Mouse (Mus musculus): ENCODE results near the gene Pde4d.
"Not testable (repeated sequence)": the region's sequence is repeated elsewhere in the genome, so short reads cannot be mapped to it uniquely, and the experiment has no call there.

The Pde4d gene

DNA sequence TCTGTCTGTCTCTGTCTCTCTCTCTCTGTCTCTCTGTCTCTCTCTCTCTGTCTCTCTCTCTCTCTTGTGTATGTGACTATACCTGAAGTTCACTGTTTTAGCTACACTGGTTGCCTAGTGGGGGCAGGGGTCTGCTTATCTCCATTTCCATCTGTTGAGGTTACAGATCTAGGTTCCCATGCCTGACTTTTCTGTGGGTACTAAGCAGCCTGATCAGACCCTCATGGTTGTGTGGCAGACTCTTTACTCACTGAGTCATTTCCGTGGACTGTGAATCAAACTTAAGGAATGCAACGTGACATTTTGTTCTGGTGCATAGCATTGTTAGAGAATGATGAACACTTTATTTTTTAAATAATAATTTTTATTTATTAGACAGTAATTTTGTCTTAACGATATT lies 264.3 kb downstream of the Pde4d start:
- no peak for DNase-seq

DNA sequence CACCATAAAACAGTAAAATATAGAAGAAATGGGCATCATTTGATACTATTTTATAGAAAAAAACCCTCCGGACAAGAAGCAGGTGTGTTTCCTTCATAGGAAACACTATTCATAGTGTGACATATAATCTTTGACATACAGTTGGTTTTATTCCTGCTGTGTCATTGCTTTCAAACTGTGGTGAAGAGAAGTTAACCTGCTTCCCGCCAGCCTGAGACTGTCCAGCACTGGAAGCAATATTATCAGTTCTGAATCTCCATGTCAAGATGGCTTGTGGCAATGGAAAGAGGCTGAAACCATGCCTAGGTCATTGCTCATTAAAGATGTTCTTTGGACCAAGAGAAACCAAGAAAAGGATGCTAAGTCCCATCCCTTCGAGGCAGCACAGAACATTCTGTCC lies 265.3 kb downstream of the Pde4d start:
- DNase-seq, result no peak

DNA sequence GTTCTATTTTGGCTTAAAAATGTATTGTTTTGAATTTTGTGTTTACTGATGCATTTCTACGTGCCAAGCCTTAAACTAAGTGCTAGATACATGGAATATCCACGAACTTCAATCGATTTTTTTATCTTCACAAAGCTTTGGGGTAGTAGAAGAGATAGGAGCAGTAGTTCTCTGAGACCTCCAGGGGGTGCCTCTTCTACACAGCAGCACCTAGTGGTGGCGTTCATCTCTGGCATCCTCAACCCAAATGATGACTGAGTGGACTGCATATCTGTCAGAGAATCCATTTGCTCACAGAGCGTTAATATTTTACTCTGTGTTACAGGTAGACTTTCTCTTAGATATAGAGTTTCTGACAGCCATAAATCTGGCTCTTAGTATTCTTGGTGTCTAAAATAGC lies 272.5 kb downstream of the Pde4d start:
- DNase-seq, result peak in 1 of 2 experiments; percentile 23

DNA sequence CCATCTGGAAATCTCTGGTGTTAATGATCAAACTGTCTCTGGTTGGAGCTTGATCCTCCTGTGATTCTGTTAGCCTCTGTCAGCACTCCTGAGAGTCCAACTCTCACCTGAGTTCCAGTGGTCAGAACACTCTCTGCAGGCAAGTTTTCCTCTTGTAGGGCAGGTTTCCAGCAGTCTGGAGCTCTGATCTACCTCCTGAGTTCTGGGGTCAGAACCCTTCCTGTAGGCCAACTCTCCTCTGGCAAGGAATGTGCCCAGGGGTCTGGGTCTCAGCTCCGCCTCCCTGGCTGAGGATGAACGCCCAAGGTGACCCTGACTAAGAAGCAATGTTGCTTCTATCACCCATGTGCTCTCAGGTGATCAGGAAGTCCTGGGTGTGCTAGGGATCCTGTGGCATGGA lies 284.6 kb downstream of the Pde4d start:
- DNase-seq, result not testable (repeated sequence)

DNA sequence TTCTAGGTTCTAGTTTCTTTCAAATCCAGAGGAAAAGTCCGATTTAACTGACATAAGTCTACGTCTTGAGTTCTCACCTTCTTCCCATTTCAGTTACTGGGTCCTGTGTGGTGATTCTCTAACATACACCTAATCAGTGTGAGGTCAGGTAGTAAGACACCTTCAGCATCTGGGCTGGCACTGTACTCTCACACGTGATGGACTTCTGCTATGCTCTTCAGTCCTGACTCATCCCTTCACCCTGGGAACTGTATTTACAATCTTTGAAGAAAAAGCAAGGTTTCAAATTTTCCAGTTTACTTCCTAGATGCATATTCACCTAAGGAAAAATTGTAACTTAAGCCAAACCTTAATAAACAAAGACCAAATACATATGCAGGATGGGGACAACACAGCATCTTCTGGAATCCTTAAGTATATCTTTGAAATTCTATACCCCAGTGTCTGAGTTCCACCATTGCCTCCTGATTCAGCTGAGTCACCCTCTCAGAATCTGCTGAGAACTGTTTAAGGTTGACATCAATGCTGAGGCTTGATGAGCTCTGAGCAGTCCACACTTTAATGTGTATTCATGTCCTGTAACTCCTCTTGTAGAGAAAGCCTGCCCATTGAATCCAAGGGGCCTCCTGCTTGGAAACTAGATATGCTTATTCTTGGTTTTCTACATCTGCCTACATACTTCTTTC lies 301.6 kb downstream of the Pde4d start:
- no peak for DNase-seq

DNA sequence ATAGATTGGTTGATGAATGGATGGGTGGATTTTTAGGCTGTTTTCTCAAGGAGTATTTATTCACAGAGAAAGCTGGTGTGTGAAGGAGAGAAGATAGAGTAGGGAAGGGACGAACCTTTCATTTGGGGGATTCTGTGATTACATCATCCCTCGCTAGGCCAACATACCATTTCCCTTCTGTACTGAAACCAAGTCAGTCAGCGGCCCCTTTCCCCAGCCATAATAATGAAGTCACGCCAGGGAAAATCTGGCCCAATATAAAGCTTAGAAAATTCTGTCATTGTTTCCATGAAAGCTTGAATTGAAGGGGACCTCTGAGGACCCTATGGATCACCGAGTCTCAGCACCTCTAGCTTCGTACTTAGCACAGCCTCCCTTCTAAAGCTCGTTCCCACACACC lies 307.7 kb downstream of the Pde4d start:
- no peak for DNase-seq

DNA sequence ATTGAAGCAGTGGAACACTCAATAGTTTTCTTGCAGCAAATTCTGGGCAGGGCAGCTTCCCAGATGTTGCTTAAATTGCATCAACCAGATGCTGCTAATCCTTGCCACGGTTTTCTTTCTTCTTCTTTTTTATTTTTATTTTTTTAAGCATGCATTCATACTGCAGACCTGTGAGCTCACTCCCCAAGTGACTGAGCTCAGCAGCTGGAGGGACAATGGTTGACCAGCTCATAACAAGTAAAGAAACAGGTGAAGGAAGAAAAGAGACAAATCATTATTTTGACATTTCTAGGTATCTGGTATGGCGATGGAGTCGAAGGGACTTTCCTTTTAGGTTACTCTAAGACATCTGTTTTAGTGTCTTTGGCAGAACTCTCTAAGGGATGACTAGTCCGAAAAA lies 308.6 kb downstream of the Pde4d start:
- DNase-seq, result no peak

DNA sequence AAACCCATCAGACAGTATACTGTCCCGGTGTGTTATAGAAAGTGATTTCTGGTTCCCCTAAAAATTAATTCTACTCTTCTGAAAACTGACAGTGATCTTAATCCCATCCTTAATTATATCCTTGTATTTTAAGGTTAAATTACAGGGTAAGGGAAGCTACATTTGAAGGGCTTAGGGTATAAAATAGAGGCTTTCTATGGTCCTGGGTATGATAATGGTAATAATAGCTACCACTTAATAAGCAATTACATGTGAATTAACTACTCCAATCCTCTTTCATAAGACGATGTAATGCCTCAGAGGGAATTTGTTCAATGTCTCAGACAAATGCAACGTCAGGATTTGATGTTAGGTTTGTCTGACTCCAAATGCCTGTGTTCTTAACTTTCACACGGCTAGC lies 309.4 kb downstream of the Pde4d start:
- no peak for DNase-seq

DNA sequence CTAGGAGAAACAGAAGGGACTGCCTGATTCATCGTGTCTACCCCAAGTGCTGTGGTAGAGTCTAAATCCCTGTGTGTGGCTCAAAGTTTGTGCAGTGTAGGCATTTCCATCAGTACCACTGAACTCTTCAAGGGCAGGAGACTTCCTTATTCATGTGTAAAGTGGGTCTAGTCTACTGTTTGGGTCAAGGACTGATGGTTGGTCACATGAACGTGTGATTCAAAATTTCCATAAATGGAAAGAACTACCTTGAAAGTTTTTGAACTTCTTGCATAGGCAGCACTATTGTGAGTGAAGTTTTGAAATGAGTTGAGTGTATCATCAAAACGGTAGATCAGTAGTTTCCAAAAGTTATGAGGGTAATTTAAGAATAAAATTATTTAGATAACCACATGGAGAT lies 313.5 kb downstream of the Pde4d start:
- DNase-seq, result no peak

DNA sequence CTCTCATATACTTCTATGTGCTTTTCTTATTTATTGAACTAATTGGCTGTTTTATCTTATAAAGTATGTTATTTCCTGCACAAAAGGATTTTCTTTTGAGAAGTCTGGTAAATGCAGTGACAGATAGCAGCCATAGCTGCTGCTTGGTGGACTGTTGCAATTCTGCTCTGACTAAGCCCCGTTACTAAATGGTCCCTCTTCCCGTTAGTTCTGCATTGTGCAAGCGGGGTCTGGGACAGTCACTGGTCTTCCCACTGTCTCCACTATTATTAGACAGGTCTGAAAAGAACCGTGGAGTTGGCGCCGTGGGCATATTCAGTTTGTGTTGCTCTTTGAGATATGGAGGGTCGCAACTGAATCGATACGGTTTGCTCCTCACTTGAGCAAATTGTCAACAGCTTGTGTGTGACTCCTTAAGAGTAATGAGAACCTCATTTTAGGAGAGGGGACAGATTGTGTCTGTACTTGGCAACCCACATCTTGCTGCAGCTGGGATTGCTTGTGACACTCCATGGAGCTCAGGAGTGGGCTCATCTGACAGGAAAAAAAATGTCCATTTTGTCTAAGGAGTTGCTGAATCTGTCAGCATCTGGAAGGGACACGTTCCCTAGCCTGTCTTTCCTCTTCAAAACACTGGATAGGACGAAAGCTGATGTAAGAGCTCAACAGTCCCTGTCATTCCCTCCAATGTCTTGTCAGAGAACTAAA lies 316.4 kb downstream of the Pde4d start:
- no peak for DNase-seq

DNA sequence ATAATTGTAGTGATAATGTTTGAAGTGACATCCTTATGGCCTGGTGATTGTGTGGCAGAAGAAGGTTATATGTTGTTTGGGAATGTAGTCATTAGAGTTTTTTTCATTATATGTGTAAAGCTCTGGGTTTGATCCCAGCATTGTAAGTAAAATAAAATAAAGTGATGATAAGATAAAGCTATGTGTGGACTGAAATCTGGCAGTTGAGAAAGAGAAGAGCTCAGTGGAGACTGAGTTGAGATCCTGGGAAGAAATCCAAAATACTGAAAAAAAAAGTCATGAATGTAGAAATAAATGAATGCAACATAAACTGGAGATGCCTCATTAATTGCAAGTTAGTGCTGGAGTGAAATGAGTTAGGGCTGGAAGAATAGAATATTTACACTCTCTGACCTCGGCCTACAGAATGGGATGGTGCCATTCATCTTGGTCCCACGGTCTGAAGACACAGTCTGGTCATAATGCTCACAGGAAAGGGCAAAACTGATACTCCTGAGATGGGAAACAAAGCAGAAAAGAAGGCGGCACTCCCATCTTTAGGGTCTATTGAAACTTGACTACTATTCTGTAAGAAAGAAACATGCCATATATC lies 319.8 kb downstream of the Pde4d start:
- no peak for DNase-seq

DNA sequence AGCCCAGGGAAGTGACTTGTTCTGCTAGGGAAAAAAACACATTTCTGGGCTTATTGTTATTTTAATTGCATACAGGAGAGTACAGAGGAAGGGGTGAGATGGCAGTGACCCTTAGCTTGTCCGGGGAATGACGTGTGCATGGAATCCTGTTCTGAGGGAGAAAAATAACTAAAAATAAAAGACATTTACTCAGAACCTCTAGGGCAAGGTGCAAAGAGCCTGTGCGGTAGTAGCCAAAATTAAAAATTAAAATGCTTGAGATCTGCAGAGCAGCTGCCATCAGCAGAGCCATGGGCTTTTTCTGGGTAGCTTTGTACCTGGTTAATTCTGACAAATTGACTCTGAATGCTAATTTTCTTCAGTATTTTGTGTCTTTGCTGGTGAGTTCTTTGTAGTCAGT lies 322.6 kb downstream of the Pde4d start:
- no peak for DNase-seq

DNA sequence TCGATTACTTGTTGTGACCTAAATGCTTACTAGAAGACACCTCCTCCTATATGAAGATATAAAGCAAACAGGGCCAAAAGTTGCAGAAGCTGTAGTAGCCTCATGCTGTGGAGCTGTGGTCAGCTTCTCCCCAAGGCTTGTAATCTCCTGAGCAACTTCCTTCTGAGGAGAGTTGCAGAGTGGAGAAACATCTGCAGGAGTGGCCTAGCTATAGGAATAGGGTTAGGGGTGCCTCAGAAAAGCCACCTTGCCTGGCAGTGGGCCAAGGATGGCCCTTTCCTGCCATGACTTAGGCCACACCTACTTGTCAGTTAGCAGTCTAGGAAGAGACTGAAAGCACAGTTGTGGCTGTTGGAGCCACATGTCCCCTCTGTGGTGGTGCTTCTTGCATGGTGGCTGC lies 325.2 kb downstream of the Pde4d start:
- no peak for DNase-seq

DNA sequence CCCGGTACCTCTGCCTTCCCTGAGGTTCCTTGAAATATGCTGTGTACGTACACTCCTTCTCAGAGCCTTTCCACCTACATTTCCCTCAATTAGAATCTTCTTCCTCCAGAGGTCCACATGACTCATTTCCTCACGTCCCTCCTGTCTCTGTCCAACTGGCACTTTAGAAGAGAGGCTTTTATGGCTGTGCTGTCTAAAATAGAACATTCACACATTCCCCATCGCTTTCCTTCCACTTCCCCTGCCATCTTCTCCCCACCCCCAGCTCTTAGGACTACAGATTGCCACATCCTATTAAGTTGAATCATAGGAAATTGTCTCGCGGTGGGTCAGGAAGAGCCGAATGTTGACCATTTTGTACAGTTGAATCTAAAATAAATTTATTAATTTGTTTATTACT lies 326.1 kb downstream of the Pde4d start:
- no peak for DNase-seq

DNA sequence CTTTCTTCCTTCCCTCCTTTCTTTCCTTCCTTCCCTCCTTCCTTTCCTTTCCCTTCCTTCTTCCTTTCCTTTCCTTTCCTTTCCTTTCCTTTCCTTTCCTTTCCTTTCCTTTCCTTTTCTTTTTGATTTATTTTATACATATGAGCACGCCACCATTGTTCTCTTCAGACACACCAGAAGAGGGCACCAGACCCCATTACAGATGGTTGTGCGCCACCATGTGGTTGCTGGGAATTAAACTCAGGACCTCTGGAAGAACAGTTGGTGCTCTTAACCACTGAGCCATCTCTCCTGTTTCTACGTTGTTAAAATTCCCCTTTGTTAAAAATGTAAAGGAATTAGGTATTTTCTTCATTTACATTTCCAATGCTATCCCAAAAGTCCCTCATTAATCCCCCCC lies 347.9 kb downstream of the Pde4d start:
- not testable (repeated sequence) for DNase-seq

DNA sequence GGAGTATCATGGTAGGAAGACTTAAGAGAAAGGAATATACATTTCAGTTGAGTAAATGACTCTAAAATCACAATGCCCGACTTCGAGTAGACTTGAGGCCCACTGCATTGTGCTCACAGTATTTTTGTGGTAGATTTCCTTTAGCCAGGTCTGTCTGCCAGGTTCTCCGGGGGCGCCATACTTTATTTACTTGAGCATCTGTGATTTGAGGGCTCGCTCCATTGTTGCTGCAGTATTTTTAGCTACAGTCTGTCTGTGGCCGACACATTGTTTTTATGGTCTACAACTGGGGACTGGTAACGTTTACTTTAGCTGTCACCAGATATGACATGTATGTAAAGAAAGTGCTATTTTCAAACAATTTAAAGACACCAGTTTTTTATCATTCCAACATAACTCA lies 359.4 kb downstream of the Pde4d start:
- DNase-seq, result no peak

DNA sequence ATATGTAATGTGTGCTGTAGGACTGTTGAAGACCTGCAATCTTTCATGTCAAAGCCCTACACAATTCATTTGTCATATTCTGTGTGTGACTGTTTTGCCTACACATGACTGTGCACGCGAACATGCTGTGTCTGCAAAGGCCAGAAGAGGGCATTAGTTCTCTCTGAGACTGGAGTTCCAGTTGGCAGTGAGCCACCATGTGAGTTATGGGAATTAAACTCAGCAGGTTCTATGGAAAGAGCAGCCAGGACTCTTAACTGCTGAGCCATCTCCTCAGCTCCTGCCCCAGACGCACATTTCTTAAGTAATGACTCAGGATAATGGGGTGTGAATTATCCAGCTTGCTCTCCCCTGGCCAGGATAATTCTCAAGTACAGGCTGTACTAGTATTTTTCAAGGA lies 363.2 kb downstream of the Pde4d start:
- DNase-seq, result no peak

DNA sequence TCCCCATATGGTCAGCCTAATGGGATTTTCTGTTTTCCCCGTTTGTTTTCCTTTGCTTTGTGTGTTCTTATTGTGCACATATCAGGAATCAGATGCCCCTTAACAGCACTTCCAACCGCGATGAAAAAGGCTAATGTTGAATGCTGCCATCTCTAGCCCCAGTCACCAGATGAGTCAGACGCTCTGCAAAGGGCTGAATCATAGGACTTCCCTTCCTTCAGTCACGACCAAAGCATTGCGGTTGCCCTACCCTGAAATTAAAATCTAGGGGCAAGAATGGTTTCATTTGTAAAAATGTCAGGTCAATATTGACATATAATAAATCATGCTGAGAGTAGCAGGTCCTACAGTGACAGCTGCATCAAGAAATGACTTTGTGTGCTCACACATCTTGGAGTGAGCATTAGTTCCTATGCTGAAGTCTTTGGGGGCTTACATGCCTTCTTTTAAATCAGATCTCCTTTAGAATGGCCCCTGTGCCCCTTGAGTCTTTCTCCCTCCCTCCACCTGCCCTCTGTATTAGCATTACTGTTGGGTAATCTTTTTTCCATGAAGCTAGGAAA lies 370.2 kb downstream of the Pde4d start:
- DNase-seq, result no peak

DNA sequence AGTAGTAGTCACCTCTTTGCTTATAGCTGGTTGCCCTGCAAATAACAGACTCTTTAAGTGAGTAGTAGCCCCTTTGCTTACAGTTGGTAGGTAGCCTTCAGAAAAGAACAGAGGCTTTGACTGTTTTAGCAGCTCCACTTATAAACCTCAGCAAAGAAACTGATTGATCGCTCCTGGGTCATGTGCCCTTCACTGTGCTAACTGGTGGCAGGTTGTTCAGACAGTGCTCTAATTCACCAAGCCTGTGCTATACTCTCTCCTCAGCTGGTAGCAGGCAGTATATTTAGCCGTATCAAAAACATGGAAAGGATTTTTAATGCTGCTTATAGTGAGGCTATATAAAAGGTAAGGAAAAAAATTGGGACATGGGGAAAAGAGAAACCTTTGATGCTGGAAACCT lies 370.7 kb downstream of the Pde4d start:
- no peak for DNase-seq

DNA sequence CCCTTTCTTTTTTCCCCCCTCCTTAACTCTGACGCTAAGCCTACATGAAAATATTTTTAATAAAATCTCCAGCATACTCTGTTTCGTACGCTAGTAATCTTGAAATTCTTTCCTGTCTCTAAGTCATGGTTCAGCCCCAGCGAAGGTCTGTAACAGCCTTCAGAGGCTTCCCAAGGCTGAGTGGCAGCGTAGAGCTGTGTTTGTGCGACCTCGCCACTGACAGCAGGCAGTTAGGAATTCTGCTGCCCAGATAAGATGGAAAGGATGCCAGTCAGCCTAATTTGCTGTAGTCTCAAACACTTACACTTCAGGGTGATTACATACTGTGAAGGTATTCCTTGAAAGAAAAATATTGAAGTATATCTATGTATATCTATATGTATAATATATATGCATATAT lies 371.5 kb downstream of the Pde4d start:
- DNase-seq, result no peak

DNA sequence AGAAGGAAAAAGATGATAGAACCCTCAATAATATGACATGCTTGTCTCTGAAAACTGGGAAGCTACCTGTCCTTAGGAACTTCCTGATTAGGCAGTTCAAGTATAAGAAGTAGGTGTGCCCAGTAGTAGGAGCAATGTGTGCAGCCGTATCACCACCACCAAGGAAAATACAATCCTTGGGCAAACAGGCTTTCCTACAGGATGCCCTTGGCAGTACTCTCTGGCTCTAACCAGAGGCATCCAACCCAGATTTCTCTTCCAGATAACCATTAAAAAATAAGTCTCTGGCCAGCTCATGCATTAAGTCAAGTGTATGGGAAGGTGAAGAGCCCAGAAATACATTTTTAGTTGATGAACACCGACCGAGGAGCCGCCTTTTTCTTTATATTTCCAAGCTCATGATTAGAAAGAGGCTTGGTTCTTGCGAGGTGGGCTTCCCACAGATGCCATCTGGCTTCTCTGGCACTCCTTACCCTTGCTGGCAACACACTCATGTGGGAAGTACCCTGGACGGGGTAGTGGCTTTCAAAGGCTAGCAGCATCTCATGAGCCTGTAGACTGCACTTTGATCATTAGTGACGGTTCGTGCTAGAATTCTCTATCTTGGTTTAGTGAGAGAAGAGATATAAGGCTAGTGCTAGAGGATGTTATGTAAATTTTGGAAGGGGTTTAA lies 375.0 kb downstream of the Pde4d start:
- no peak for DNase-seq

DNA sequence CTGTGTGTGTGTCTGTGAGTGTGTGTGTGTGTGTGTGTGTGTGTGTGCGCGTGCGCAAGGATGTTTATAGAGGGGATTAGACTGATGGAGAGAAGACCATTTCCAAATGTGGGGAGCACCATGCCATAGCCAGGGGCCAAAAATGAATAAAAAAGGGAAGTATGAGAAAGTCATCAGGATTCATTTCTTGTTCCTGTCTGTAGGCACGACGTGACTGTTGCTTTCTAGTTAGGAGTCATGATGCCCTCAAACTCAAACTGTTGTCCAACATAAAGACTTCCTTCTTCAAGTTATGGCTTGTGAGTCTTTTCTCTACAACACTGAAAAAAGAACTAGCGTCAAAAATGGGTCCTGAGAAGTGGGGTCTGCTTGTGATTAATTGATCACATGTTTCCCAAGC lies 375.8 kb downstream of the Pde4d start:
- no peak for DNase-seq

DNA sequence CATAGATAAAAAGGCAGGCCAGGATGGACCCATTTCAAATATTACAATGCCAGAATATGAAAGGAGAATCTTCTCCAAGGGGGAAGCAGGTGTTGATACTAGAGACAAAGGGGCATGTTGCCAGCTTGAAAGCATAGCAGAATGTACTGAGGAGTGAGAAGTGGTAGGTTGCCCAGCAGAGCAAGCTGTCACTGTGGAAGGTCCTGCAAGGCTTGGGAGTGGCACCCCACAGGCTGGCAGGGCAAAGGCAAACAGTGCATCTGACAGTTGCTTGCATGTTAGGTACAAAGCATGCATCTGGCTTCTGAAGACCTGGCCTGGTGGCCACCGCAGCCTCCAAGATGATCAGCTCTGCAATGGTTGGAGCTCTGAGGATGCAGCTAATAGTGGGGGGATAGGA lies 384.4 kb downstream of the Pde4d start:
- DNase-seq, result no peak

DNA sequence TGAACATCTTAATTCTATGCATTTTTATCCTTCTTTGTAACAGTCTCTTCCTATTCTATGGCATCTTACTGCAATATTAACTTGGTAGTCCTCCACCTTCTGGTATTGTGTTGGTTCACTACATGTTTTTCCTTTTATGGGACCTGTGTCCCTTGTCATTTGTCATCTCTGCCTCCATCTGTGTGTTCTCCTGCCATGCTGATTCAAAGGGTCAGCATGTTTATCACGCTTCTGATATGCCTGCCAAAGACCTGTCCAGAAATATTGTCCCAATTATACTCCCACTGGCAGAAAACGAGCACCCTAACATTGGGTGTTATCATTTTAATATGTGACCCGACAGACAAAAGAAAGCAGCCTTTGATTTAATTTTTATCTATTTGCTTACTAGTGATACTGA lies 386.6 kb downstream of the Pde4d start:
- no peak for DNase-seq
